Mouse (Mus musculus) left cerebral cortex, adult 6 months (tissue): ENCODE data around the gene Prpf6. TPM values are rescaled to one million over a fixed set of nuclear protein-coding genes. Genes with fewer than 3 reads are reported as not detected.

Experiments
- long read RNA-seq, 2 experiments: library from polyadenylated mRNA; unstranded; transcript quantifications; one replicate each; pipeline ENCODE4 v2.0.0; 2019 to 2020
- polyA plus RNA-seq: library from polyadenylated mRNA; unstranded; fragments of <200 nt; fragmentation: Nextera tagmentation; gene quantifications from 2 replicates; pipeline ENCODE4 v1.2.3, GENCODE M21; 2021

Gene Prpf6
- polyA plus RNA-seq = 27.5 and 46.4 TPM in 2 replicates
- long read RNA-seq, experiment 1, transcript Prpf6-201 (21 exons, 3,054 nt) = major isoform, 117 of 146 reads
- long read RNA-seq, experiment 1, partial matches to known transcripts = 20 of 146 reads
- long read RNA-seq, experiment 1, other reads (novel, unspliced or antisense) = 9 of 146 reads
- long read RNA-seq, experiment 2, transcript Prpf6-201 (21 exons, 3,054 nt) = major isoform, 11 of 65 reads
- long read RNA-seq, experiment 2, partial matches to known transcripts = 53 of 65 reads
- long read RNA-seq, experiment 2, other reads (novel, unspliced or antisense) = 1 of 65 reads

DNA sequence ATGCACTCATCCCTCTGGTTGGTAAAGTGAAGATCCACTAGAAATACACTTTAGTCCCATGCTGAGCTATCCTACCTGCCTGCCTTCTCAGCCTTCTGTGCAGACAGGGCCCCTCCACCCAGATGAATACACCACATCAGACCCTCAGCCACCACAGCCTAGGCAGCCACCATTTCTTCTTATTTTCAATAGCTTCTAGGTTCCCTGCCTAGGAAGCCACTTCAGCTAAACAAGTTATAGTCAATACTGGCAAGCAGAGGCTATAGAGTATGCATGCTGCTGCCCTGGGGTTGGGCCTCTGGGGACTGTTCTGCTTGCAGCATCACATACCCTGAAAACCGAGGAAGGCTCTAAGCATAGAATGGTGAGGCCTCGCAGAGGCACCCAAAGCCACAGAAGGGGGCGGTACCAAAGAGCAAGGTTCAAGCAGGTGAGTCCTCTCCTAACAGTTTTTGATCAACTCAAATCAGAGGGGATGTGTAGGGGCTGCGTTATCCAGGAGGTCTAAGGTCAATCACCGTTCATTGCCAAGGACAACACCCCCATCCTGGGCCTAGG, at the start of gene Prpf6:
TSS of gene Prpf6 (plus strand) at position 341 of the 558 bp plus-strand sequence.

DNA sequence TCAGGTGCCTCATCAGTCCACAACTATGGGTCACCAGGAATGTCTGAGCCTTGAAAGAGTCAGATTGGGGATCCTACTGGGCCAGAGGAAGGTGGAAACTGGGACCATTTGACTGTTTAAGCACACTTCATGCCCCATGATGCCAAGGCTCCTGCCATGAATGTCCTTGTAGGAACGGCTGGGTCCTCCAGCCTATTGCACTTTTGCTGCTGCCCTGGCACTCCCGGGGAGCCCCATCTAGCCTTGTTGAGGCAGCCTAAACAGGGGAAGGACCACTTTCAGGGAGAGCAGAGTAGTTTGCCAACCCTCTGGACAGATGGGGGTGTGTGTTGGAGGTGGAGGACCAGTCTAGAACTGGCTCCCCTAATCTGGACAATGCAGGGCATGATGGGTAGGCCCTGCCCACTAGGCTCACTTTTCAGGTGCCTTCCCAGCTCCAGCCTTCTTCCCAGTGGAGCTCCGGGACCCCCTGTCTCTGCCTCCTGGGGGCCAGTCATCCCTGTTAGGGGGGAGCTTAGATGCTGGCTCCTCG, 7.2 kb upstream of the Prpf6 start, which contains the start of gene Uckl1:
TSS of gene Uckl1 (minus strand) at position 482 of the 532 bp plus-strand sequence.

DNA sequence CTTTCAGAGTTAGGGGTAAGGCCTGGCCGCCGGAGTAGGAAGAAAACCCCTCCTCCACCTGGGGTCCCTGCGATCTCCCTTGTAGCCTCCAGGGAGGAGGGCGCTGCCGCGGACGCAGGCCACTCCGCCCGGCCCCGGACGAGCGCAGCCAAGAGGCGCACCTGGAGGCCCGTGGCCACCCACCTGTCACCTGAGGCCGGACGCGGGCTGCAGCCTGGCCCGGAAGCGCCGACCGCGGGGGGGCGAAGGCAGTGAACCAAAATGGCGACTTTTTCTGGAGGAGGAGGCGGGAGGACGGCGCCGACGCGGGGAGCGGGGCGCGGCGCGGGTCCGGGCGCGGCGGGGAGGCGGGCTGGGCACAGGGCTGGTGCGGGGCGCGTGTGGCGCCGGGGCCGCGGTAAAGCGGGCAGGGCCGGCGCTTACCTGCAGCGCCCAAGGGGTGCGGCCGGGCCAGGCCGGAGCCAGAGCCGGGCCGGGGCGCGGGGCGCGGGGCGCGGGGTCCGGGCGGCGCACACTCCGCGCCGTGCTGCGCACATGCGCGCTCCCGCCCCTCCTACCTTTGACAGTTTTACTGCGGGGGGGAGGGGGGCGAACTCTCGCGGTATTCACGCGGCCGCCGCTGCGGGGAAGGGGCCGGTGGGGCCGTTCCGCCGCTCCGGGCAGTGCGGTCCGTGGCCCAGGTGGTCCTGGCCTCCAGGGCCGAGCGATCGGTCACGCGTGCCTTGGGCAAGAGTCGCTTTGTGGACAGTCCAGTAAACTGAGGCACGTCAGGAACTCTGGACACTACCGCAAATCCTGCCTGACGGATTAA, 768 bp downstream of the Prpf6 start, which contains the start of gene Zfp512b:
TSS of gene Zfp512b (minus strand) at position 573 of the 811 bp plus-strand sequence.

DNA sequence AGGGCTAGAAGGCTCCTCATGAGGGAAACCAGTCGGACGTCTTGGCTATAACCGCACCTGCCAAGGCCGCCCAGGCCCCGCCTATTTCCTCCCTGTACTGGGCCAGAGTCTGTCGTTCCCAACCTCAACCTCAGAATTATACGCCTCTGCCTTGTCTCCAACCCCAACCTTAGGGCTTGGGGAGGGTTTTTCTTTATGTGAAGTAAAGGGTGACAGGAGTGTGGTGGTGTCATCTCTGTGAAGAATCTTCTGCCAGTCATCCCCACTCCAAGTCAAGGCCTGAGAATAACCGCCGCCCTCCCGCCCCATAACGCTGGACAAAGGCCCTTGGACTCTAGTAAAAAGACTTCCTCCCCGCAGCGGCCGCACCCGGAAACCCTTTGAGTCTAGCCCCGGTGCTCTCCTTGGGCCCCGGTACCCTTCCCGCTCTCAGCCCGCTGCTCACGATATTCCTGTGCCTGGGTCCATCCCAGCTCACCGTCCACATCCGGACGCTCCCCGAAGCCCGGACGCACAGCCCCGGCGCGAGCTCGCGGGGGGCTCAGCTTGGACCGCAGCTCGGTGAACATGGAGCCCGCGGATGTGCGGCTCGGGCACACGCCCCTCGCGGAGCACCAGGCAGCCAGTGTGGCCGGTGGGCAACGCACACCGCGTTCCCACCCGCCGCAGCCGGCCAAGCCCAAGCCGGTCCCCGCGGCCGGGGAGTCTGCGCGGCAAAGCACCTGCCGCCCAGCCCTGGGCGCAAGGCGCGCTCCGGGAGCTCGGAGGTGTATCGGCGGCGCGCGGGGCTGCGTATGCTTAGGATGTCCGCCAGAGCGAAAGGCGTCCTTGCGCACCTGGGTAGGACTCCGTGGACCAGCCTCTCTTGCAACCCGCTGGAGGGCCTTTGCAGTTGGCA, 7.0 kb downstream of the Prpf6 start, which contains the start of gene Samd10:
TSS of gene Samd10 (minus strand) at position 759 of the 898 bp plus-strand sequence.

DNA sequence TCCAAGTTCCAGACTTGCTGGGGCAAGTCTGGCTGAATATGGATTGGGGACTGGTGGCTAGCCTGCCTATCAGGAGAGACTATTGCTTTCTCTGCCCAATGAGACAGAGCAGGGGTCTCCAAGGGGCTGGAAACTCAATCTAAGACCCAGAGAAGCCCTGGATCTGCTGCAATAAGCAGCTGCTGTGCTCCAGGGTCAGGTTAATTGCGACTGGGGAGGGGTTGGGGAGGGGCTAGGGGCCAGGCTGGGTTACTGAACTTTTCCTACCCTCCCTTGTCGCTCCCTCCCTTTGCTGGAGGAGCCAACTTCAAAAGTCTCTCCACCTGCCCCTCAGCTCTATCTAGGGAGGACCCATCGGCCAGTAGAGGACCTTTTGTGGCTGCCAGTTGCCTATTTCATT, 65.1 kb downstream of the Prpf6 start, which contains the start of gene Gm29797:
TSS of gene Gm29797 (plus strand) at position 301 of the 400 bp plus-strand sequence.

DNA sequence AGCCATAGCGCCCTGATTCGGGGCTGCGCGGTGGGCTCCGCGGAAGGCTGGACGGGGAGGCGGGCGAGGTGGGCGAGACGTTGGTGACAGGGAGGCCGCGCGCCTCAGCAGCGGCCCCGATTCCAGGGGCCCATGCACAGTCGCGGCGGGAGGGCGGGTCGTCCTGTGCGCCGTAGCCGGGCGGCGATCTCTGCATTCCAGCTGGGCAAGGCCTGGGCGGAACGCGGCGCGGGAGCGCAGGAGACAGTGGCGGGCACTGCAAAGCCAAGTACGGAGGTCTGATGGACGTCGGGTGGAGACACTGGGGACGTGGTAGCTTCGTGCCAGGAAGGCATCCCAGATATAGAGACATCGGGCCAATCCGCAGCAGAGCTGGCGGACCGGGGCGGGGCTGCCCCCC, 79.7 kb downstream of the Prpf6 start, which contains the start of gene Sox18:
TSS of gene Sox18 (minus strand) at position 315 of the 400 bp plus-strand sequence.

DNA sequence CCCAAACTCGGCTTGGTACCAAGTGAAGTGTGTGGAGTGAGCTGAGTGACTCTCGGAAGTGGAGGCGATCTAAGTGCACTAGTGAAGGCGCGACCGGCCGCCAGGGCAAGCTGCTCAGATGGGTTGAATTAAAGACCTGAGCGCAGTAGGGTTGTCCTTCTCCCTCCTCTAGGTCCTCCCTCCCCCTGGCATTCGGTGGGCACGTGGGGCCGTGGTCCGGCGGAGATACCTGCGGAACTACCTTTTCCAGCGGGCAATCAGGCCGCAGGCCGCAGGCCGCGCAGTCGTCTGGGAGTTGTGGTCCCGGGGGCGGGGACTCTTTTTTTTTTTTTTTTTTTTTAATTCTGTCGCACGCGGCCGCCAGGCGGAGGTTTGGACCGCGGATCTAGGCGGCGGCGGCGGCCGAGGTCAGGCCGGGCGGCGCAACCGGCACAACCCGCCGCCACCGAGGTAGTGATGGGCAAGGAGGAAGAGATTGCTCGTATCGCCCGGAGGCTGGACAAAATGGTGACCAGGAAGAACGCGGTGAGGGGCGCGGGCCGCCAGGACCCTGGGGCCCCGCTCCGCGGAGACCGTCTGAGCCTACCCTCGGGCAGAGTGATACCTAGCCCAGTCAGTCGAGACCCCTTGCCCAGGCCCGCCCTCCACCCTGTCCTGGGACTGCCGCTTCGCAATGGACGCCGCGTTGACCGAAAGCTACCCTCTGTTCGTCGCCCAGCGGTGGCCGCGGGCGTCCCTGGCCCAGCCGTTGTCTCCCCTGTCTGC, 88.5 kb downstream of the Prpf6 start, which contains the start of gene Tcea2:
TSS of gene Tcea2 (plus strand) at position 360 of the 765 bp plus-strand sequence.

DNA sequence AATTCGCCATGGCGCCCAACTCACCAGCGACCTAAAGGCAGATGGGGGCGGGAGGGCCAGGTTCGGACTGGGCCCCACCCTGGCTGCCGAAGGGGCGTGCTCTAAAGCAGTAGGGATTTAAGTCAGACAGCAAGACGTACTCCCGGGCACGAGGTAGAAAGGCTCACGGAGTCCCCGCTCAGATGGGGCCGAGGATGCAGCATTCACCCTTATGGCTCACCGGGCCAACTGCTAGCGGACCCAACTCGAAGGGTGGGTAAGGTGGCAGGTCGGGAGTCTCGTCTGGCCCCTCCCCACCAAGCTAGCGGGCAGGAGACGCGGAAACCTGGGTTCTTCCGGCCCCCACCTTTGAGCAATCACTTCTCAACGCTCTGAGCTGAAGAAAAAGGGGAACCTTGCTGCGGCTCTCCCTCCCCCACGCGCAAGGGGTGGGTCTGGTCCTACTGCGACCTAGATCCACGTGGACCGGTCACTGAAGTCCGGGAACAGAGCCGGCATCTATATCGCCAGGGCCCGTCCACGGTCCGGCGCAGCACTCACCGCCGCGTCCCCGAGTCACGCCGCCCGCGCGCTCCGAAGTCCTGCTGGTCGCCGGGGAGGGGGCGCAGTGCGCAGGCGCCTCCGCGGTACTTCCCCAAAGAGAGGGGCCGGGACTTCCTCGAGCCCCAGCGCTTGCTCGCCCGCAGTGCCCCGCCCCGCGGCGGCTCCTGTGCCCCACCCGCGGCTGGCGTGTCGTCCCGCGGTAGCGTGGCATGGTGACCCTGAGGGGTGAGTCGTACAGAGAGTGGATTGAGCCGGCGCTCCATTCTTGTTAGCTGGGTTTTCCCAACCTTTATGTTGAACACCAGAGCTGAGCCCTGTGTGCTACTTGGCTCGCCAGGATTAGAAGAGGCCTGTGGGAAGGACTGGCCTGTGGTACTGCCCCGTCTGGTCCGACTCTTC, 101.9 kb downstream of the Prpf6 start, which contains the start of gene Rgs19:
TSS of gene Rgs19 (minus strand) at position 639 of the 942 bp plus-strand sequence.

DNA sequence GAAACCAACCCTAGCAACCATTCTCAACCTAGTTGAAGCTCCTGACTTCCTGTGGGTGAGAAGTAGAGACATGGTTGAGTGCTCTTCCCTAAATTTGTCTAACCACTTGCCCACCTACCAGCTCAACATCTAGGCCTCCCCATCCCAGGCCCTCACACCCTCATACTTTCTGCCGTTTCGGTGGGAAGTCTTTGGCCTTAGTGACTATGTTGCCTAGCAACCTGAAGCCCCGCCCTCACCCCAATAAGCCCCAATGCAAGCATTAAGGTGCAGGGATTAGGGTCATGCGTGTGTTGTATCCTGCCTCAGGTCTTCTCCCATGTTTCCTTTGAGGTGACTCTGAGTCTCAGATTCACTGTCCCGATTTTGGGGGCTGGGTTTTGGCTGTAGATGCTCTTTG, 106.6 kb downstream of the Prpf6 start, which contains the start of gene Lkaaear1:
TSS of gene Lkaaear1 (minus strand) at position 202 of the 400 bp plus-strand sequence.

Other genes with a start within 250 kb of the Prpf6 start
- gene Zgpat, start 226.9 kb upstream of the Prpf6 start, polyA plus RNA-seq = 20.7 and 23.8 TPM in 2 replicates
- 52.6 and 74.6 TPM in 2 replicates for gene Arfrp1, start 226.5 kb upstream of the Prpf6 start, polyA plus RNA-seq
- 3.3 and 5.9 TPM in 2 replicates for gene Lime1, start 211.8 kb upstream of the Prpf6 start, polyA plus RNA-seq
- 3.4 and 3.7 TPM in 2 replicates for gene Zbtb46, start 132.4 kb upstream of the Prpf6 start, polyA plus RNA-seq
- not detected in 2 replicates for gene Abhd16b, start 98.7 kb upstream of the Prpf6 start, polyA plus RNA-seq
- 95.7 and 115 TPM in 2 replicates for gene Tpd52l2, start 94.7 kb upstream of the Prpf6 start, polyA plus RNA-seq
- gene Dnajc5, start 71.4 kb upstream of the Prpf6 start, polyA plus RNA-seq = 117 and 129 TPM in 2 replicates
- gene Uckl1, start 7.0 kb upstream of the Prpf6 start, polyA plus RNA-seq = 28.6 and 32.5 TPM in 2 replicates
- gene Zfp512b, start 935 bp downstream of the Prpf6 start, polyA plus RNA-seq = 8.0 and 18.5 TPM in 2 replicates
- gene Samd10, start 7.3 kb downstream of the Prpf6 start, polyA plus RNA-seq = 19.1 and 21.8 TPM in 2 replicates
- not detected in 2 replicates for gene Gm29797, start 65.2 kb downstream of the Prpf6 start, polyA plus RNA-seq
- 2.4 and 3.0 TPM in 2 replicates for gene Sox18, start 79.8 kb downstream of the Prpf6 start, polyA plus RNA-seq
- gene Tcea2, start 88.4 kb downstream of the Prpf6 start, polyA plus RNA-seq = 52.7 and 76.3 TPM in 2 replicates
- gene Rgs19, start 102.1 kb downstream of the Prpf6 start, polyA plus RNA-seq = 32.3 and 45.8 TPM in 2 replicates
- gene Lkaaear1, start 106.6 kb downstream of the Prpf6 start, polyA plus RNA-seq = not detected in 2 replicates
- gene Oprl1, start 123.1 kb downstream of the Prpf6 start, polyA plus RNA-seq = 19.1 and 27.8 TPM in 2 replicates
- gene Myt1, start 171.5 kb downstream of the Prpf6 start, polyA plus RNA-seq = 0.45 and 0.64 TPM in 2 replicates
- 17.1 and 23.6 TPM in 2 replicates for gene Pcmtd2, start 246.0 kb downstream of the Prpf6 start, polyA plus RNA-seq